Mouse (Mus musculus) heart, embryonic 16.5 days (tissue): ENCODE measurements around the gene Gmpr2. TPM values are rescaled to one million over a fixed set of nuclear protein-coding genes. Genes with fewer than 3 reads are reported as not detected.

Experiments used
- ATAC-seq: fragments of 200-750 bp; cut with Nextera tagmentation; replicated peaks from 2 replicates; pipeline ENCODE4 v1.8.0; 2017; ENCODE audit warnings: moderate number of reproducible peaks; ENCODE audit not compliant: insufficient read depth, low FRiP score; ENCODE audit errors: extremely low read depth
- H3K27ac ChIP-seq: fragments of 300-500 bp; sonication (generic); 2 replicates; pipeline ENCODE4 v1.5.1; 2014; ENCODE audit warnings: mild to moderate bottlenecking, low read length, control low read depth, moderate library complexity
- H3K27me3 ChIP-seq: fragments of 300-500 bp; sonication (generic); 2 replicates; pipeline ENCODE4 v1.6.1; 2014; ENCODE audit warnings: low read length, mixed read lengths; ENCODE audit not compliant: control insufficient read depth, insufficient read depth
- H3K36me3 ChIP-seq: fragments of 300-500 bp; sonication (generic); 2 replicates; pipeline ENCODE4 v1.6.1; 2014; ENCODE audit not compliant: control insufficient read depth, insufficient read depth
- H3K4me1 ChIP-seq: fragments of 300-500 bp; sonication (generic); 2 replicates; pipeline ENCODE4 v1.6.1; 2014; ENCODE audit warnings: low read length, mixed read lengths; ENCODE audit not compliant: control insufficient read depth, insufficient read depth
- H3K4me2 ChIP-seq: fragments of 300-500 bp; sonication (generic); 2 replicates; pipeline ENCODE4 v1.6.1; 2014; ENCODE audit warnings: low read depth, mild to moderate bottlenecking, control low read depth, low read length
- H3K4me3 ChIP-seq: fragments of 300-500 bp; sonication (generic); 2 replicates; pipeline ENCODE4 v1.5.1; 2014; ENCODE audit warnings: mild to moderate bottlenecking, control low read depth, low read length
- H3K9ac ChIP-seq: fragments of 300-500 bp; sonication (generic); 2 replicates; pipeline ENCODE4 v1.6.1; 2014; ENCODE audit warnings: low read length, control low read depth
- H3K9me3 ChIP-seq: fragments of 300-500 bp; sonication (generic); replicated peaks from 2 replicates; pipeline ENCODE4 v1.6.1; 2016; ENCODE audit warnings: low read length; ENCODE audit not compliant: control insufficient read depth
- WGBS: fragments of 180-500 bp; shearing (Covaris S2); extraction: QIAGEN DNeasy Blood & Tissue Kit; methylation state at CpG from one replicate; pipeline ENCODE4 v1.1.7; 2014; 5-methylcytosine and 5-hydroxymethylcytosine counted together
- polyA plus RNA-seq: library from polyadenylated mRNA; unstranded; fragments of >200 nt; fragmentation: Nextera tagmentation; extraction: Ambion mirVana; gene quantifications from 2 replicates; pipeline ENCODE4 v1.2.1, GENCODE M21; 2015

The Gmpr2 gene
- polyA plus RNA-seq, 1 experiment from 2014 or later: 43.9 TPM

GRCm38 (mm10) chr14:55660636-55661035, 11.1 kb upstream of the Gmpr2 start:
- Histone ChIP-seq H3K4me1 (peaks cover 27% of the 10 kb centered on the region), H3K4me3 (peak overlapping the region; percentile 64), H3K27ac (no peak overlapping the region), H3K9ac (no peak overlapping the region), H3K27me3 (no peaks in the 10 kb centered on the region), H3K9me3 (no peaks in the 10 kb centered on the region), H3K36me3 (peaks cover 28% of the 10 kb centered on the region), H3K4me2 (0 out of 2 replicates have a peak overlapping the region, but pooled peaks have one; percentile 7)
- WGBS: 45% methylated on average over 2 of the region's 2 CpGs
- ATAC-seq: no peak

- peaks cover 17% of the 10 kb centered on the region for H3K36me3 ChIP-seq
- no peaks in the 10 kb centered on the region for H3K9me3 ChIP-seq
- H3K27me3 ChIP-seq: no peaks in the 10 kb centered on the region
- peak; percentile 47 for ATAC-seq
- peaks cover 16% of the 10 kb centered on the region for H3K4me1 ChIP-seq
- H3K27ac ChIP-seq: peak overlapping the region; percentile 85
- H3K4me3 ChIP-seq: peak overlapping the region; percentile 94
- H3K9ac ChIP-seq: peak overlapping the region; percentile 91
- under 1% methylated on average over 12 of the region's 12 CpGs for WGBS
- peak overlapping the region; percentile 97 for H3K4me2 ChIP-seq
These were observed 282 bp upstream of the Gmpr2 start for GRCm38 (mm10) chr14:55671486-55671832.

DNA sequence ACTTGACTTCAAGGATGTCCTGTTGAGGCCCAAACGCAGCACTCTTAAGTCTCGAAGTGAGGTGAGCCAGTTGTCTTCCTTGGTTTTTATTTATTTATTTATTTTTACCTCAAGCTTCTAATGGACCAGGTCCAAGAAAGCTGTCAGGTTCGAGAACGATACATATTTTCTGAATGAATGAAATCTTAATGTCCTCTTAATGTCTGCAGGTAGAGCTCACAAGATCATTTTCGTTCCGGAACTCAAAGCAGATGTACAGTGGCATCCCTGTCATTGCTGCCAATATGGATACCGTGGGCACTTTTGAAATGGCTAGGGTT, 960 bp downstream of the Gmpr2 start:
- H3K27me3 ChIP-seq: no peaks in the 10 kb centered on the region
- 70% methylated on average over 7 of the region's 7 CpGs for WGBS
- H3K4me1 ChIP-seq: peaks cover 16% of the 10 kb centered on the region
- peak overlapping the region; percentile 85 for H3K27ac ChIP-seq
- H3K36me3 ChIP-seq: peaks cover 22% of the 10 kb centered on the region
- peak overlapping the region; percentile 94 for H3K4me3 ChIP-seq
- H3K9ac ChIP-seq: peak overlapping the region; percentile 91
- H3K9me3 ChIP-seq: no peaks in the 10 kb centered on the region
- no peak for ATAC-seq
- peak overlapping the region; percentile 87 for H3K4me2 ChIP-seq

DNA sequence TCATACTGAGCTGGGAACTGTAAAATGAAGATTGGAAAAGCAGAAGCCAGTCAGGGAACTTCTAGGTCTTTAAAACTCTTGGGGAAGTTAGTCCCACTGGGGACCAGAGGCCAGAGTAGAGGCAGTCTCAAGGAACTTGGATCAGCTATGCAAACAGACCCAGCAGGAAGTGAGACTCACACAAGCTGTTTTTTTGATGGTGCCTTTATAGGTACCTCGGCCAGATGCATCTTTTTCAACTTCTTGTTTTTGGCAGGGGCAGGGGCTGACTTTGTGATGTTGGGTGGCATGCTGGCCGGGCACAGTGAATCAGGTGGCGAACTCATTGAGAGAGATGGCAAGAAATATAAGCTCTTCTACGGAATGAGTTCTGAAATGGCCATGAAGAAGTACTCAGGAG, 5.9 kb downstream of the Gmpr2 start:
- Histone ChIP-seq H3K36me3 (peaks cover 50% of the 10 kb centered on the region), H3K4me2 (no peak overlapping the region), H3K27me3 (no peaks in the 10 kb centered on the region), H3K27ac (no peak overlapping the region), H3K9ac (no peak overlapping the region), H3K9me3 (no peaks in the 10 kb centered on the region), H3K4me1 (peaks cover 16% of the 10 kb centered on the region), H3K4me3 (no peak overlapping the region)
- WGBS: 86% methylated on average over 4 of the region's 4 CpGs
- ATAC-seq: no peak

GRCm38 (mm10) chr14:55681160-55682117, 9.7 kb downstream of the Gmpr2 start, which contains the start of gene Tinf2:
TSS of gene Tinf2 (minus strand) at chr14:55681820.
- Histone ChIP-seq H3K27ac (peak within 1 kb of the TSS; percentile 83), H3K27me3 (no peaks in the 10 kb centered on the region), H3K9ac (peak within 1 kb of the TSS; percentile 79), H3K4me1 (peaks cover 13% of the 10 kb centered on the region), H3K4me2 (peak within 1 kb of the TSS; percentile 76), H3K4me3 (peak within 1 kb of the TSS; percentile 78), H3K9me3 (no peaks in the 10 kb centered on the region), H3K36me3 (peaks cover 37% of the 10 kb centered on the region)
- ATAC-seq: peak; percentile 92
- under 1% methylated on average over 66 of the region's 66 CpGs for WGBS

DNA sequence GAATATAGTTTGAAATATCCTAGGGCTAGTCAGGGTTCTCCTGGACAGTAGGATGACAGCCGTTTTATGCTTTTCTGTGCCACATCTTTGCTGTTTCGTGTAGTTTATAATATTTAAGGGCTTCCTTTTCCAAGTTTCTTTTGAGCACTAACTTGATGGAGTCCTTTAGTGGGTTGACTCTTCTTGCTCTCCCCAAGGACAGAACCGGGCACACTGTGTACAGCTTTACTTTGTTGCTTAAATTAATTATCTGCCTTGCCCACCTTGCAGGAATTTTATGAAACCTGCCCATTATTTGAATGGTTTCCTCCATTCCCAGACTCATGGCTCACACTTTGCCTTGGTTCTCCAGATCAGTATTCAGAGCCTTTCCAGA, 10.4 kb downstream of the Gmpr2 start:
- peaks cover 31% of the 10 kb centered on the region for H3K36me3 ChIP-seq
- ATAC-seq: 0 out of 2 replicates have a peak, but pooled peaks have one; percentile 4

GRCm38 (mm10) chr14:55689433-55689832, 17.7 kb downstream of the Gmpr2 start:
- Histone ChIP-seq H3K36me3 (no peaks in the 10 kb centered on the region), H3K4me3 (no peak overlapping the region), H3K27ac (no peak overlapping the region), H3K9me3 (no peaks in the 10 kb centered on the region), H3K4me2 (no peak overlapping the region), H3K9ac (no peak overlapping the region), H3K4me1 (no peaks in the 10 kb centered on the region), H3K27me3 (no peaks in the 10 kb centered on the region)
- 75% methylated on average over 10 of the region's 10 CpGs for WGBS
- no peak for ATAC-seq

More for the DNA sequence above, 10.4 kb downstream of the Gmpr2 start:
- Histone ChIP-seq H3K9me3 (no peaks in the 10 kb centered on the region), H3K27ac (peak overlapping the region; percentile 83), H3K9ac (peak overlapping the region; percentile 60), H3K4me2 (peak overlapping the region; percentile 76), H3K4me3 (peak overlapping the region; percentile 78), H3K4me1 (peaks cover 13% of the 10 kb centered on the region), H3K27me3 (no peaks in the 10 kb centered on the region)
- WGBS: 16% methylated on average over 3 of the region's 3 CpGs

DNA sequence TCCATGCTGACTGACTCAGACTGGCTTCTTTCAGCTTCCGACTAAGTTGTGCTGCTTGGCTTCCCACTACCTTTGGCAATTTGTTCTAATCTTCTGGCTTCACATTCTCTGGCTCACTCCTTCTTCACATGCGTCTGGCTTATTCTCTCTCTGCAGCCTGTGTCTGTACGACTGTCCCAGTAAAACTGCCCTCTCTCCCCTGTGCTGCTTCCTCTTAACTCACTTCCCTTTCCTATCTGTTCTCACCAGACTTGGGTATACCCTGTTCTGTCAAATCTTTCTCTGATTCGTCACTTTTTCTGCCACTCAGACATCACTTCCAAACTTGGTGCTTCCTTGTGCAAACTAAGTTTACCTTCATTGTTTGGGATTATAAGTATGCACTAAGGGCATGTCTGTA, 25.5 kb downstream of the Gmpr2 start:
- Histone ChIP-seq H3K27me3 (no peaks in the 10 kb centered on the region; the same call in 1 of the 2 replicates), H3K27ac (no peak overlapping the region), H3K4me2 (no peak overlapping the region), H3K9me3 (no peaks in the 10 kb centered on the region), H3K36me3 (no peaks in the 10 kb centered on the region), H3K4me1 (no peaks in the 10 kb centered on the region), H3K4me3 (no peak overlapping the region), H3K9ac (no peak overlapping the region)
- WGBS: 75% methylated on average over 4 of the region's 4 CpGs
- ATAC-seq: no peak

DNA sequence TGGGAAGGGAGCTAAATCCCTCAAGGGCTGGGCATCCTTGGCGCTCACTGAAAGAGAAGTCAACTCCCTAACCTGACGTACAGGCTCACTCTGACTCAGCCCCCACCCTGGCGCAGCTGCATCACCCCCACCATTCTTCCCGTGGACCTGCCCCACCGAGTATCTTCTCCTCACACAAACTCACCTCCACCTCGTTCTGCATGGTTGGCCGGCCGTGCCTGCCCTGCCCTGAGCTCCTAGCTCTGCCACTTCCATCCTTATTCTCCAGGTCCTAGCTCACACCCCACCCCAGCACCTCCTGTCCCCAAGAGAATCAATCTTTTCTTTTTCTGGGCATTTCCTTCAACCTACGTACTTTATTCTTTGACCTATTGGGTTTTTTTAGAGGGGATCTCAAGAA, 29.4 kb downstream of the Gmpr2 start:
- Histone ChIP-seq H3K4me3 (no peak overlapping the region), H3K27me3 (no peaks in the 10 kb centered on the region; the same call in 1 of the 2 replicates), H3K9ac (no peak overlapping the region), H3K9me3 (no peaks in the 10 kb centered on the region), H3K27ac (no peak overlapping the region), H3K4me1 (no peaks in the 10 kb centered on the region), H3K36me3 (no peaks in the 10 kb centered on the region), H3K4me2 (no peak overlapping the region)
- ATAC-seq: no peak
- 67% methylated on average over 9 of the region's 9 CpGs for WGBS
